Mouse (Mus musculus): ENCODE results near the gene Luc7l2.

- no peak for TF ChIP-seq POLR2A (IDR thresholded peaks at IDR 0.05; ENCODE audit: insufficient read depth, low read length)
- no peak for TF ChIP-seq EP300 (IDR thresholded peaks at IDR 0.05; ENCODE audit: insufficient read depth, low read depth, low read length)
These were observed 76.4 kb downstream of the Luc7l2 start for GRCm38 (mm10) chr6:38627486-38627885.

Data from ES-Bruce4 (cell line).